Mouse (Mus musculus): ENCODE measurements around the gene Pcbp3. TPM values are rescaled to one million over a fixed set of nuclear protein-coding genes. Genes with fewer than 3 reads are reported as not detected.

The Pcbp3 gene
- total and polyA plus RNA-seq, 3 experiments: not detected

GRCm38 (mm10) chr10:76785312-76785711 lies 176.4 kb downstream of the Pcbp3 start:
- peaks cover 91% of the 10 kb centered on the region for H3K27me3 ChIP-seq (replicated peaks)
- no peaks in the 10 kb centered on the region for H3K36me3 ChIP-seq (replicated peaks in 1 of 2; ENCODE audit: control insufficient read depth in 1 of 2, insufficient read depth in 1 of 2, low read length in 1 of 2)
- dilution Hi-C loops (cut with MboI; ENCODE audit: extremely low pct_ligation_motif_present, extremely low pct_unique_long_range_greater_than_20kb, low sequenced_read_pairs) (no loop called here), in situ Hi-C loops (cut with MboI; ENCODE audit: low pct_ligation_motif_present, low pct_unique_long_range_greater_than_20kb, low sequenced_read_pairs) (no loop called here)
- no peak for DNase-seq (ENCODE audit: extremely low read depth)
- TF ChIP-seq MAFK (IDR thresholded peaks at IDR 0.05; ENCODE audit: insufficient replicate concordance, low read length) (no peak), MAZ (IDR thresholded peaks at IDR 0.05; ENCODE audit: low read depth, low read length) (no peak), PAX5 (IDR thresholded peaks at IDR 0.05; ENCODE audit: low read length) (no peak), JUN (IDR thresholded peaks at IDR 0.05; ENCODE audit: insufficient read depth, low read depth, low read length) (no peak), ETS1 (conservative IDR thresholded peaks at IDR 0.05; ENCODE audit: low read depth, low read length) (no peak), IRF4 (IDR thresholded peaks at IDR 0.05; ENCODE audit: low read depth, low read length) (no peak), MAX (IDR thresholded peaks at IDR 0.05; ENCODE audit: low read length) (no peak), USF1 (IDR thresholded peaks at IDR 0.05; ENCODE audit: low read depth, low read length) (no peak), POLR2A (IDR thresholded peaks at IDR 0.05; ENCODE audit: low read depth, low read length) (no peak), JUND (conservative IDR thresholded peaks at IDR 0.05; ENCODE audit: low read depth, low read length) (no peak), NRF1 (IDR thresholded peaks at IDR 0.05; ENCODE audit: low read depth, low read length) (no peak), SMC3 (IDR thresholded peaks at IDR 0.05; ENCODE audit: low read depth, low read length) (no peak), TCF12 (IDR thresholded peaks at IDR 0.05; ENCODE audit: low read depth, low read length) (no peak), ZNF384 (IDR thresholded peaks at IDR 0.05; ENCODE audit: low read depth, low read length) (no peak)
- H3K9ac ChIP-seq (ENCODE audit: insufficient read depth, low read depth): no peak overlapping the region
- no peaks in the 10 kb centered on the region for H3K9me3 ChIP-seq (replicated peaks; ENCODE audit: low read length)
- no peak overlapping the region for H3K4me3 ChIP-seq (replicated peaks in 1 of 3; ENCODE audit: low read depth in 2 of 3, low read length in 2 of 3, poor library complexity in 1 of 3)
- H3K27ac ChIP-seq (ENCODE audit: insufficient read depth, low read depth): no peak overlapping the region
- H3K79me2 ChIP-seq (replicated peaks; ENCODE audit: control insufficient read depth, extremely low read depth, insufficient read depth, poor library complexity, severe bottlenecking): no peaks in the 10 kb centered on the region
- peaks cover 0 to 2% of the 10 kb centered on the region in 2 experiments; a peak in 1 of 4 replicates for H3K4me1 ChIP-seq (ENCODE audit: control insufficient read depth in 1 of 2, insufficient read depth in 2 of 2)
- H3K4me2 ChIP-seq (ENCODE audit: insufficient read depth, low read depth, poor library complexity, severe bottlenecking): no peak overlapping the region

- H3K79me2 ChIP-seq (replicated peaks; ENCODE audit: control insufficient read depth, extremely low read depth, insufficient read depth, poor library complexity, severe bottlenecking): no peaks in the 10 kb centered on the region
- H3K27me3 ChIP-seq (replicated peaks): peaks cover 94% of the 10 kb centered on the region
- no peak overlapping the region for H3K9ac ChIP-seq (ENCODE audit: insufficient read depth, low read depth)
- dilution Hi-C loops (cut with MboI; ENCODE audit: extremely low pct_ligation_motif_present, extremely low pct_unique_long_range_greater_than_20kb, low sequenced_read_pairs) (no loop called here), in situ Hi-C loops (cut with MboI; ENCODE audit: low pct_ligation_motif_present, low pct_unique_long_range_greater_than_20kb, low sequenced_read_pairs) (no loop called here)
- H3K9me3 ChIP-seq (replicated peaks; ENCODE audit: low read length): no peaks in the 10 kb centered on the region
- H3K36me3 ChIP-seq (replicated peaks in 1 of 2; ENCODE audit: control insufficient read depth in 1 of 2, insufficient read depth in 1 of 2, low read length in 1 of 2): no peaks in the 10 kb centered on the region
- no peak overlapping the region for H3K27ac ChIP-seq (ENCODE audit: insufficient read depth, low read depth)
- H3K4me2 ChIP-seq (ENCODE audit: insufficient read depth, low read depth, poor library complexity, severe bottlenecking): no peak overlapping the region
- no peak for TF ChIP-seq RAD21 (IDR thresholded peaks at IDR 0.05; ENCODE audit: low read depth, low read length)
- no peak for TF ChIP-seq JUND (conservative IDR thresholded peaks at IDR 0.05; ENCODE audit: low read depth, low read length)
- no peak for TF ChIP-seq EP300 (IDR thresholded peaks at IDR 0.05; ENCODE audit: low read length)
- no peak for TF ChIP-seq MXI1 (IDR thresholded peaks at IDR 0.05; ENCODE audit: low read depth, low read length)
- no peak for TF ChIP-seq RCOR1 (conservative IDR thresholded peaks at IDR 0.05; ENCODE audit: low read depth, low read length)
- no peak for TF ChIP-seq MYC (IDR thresholded peaks at IDR 0.05; ENCODE audit: low read depth, low read length)
- no peak for TF ChIP-seq JUN (IDR thresholded peaks at IDR 0.05; ENCODE audit: insufficient read depth, low read depth, low read length)
- no peak for TF ChIP-seq GABPA (IDR thresholded peaks at IDR 0.05; ENCODE audit: insufficient replicate concordance, low read depth, low read length)
- no peak for TF ChIP-seq E2F4 (IDR thresholded peaks at IDR 0.05; ENCODE audit: insufficient replicate concordance, low read depth, low read length)
- no peak for TF ChIP-seq ZKSCAN1 (IDR thresholded peaks at IDR 0.05; ENCODE audit: borderline replicate concordance, low read depth, low read length)
- no peak for TF ChIP-seq IRF4 (IDR thresholded peaks at IDR 0.05; ENCODE audit: low read depth, low read length)
- TF ChIP-seq UBTF (IDR thresholded peaks at IDR 0.05; ENCODE audit: low read depth, low read length): no peak
- TF ChIP-seq ZMIZ1 (IDR thresholded peaks at IDR 0.05; ENCODE audit: low read depth, low read length): no peak
- TF ChIP-seq POLR2A (IDR thresholded peaks at IDR 0.05; ENCODE audit: low read depth, low read length): no peak
- no peak for TF ChIP-seq NELFE (IDR thresholded peaks at IDR 0.05; ENCODE audit: low read depth, low read length)
- TF ChIP-seq POLR2AphosphoS2 (IDR thresholded peaks at IDR 0.05; ENCODE audit: low read depth, low read length): no peak
- TF ChIP-seq KAT2A (IDR thresholded peaks at IDR 0.05; ENCODE audit: insufficient replicate concordance, low read length): no peak
- no peak overlapping the region for H3K4me3 ChIP-seq (replicated peaks in 1 of 3; ENCODE audit: low read depth in 2 of 3, low read length in 2 of 3, poor library complexity in 1 of 3)
- H3K4me1 ChIP-seq (ENCODE audit: control insufficient read depth in 1 of 2, insufficient read depth in 2 of 2): no peaks in the 10 kb centered on the region
- DNase-seq (ENCODE audit: extremely low read depth): no peak
Observed at GRCm38 (mm10) chr10:76779225-76779624, 182.5 kb downstream of the Pcbp3 start.

All from CH12.LX (cell line).